Mouse (Mus musculus) ES-Bruce4 (cell line): ENCODE results near the gene Tmem41b.

Source experiments
- CTCF ChIP-seq: IDR thresholded peaks from one replicate; pipeline ENCODE4 v1.8.1; 2011; ENCODE audit warnings: low read depth, low read length
- EP300 ChIP-seq: IDR thresholded peaks from 2 replicates; pipeline ENCODE4 v1.6.1; 2011; ENCODE audit warnings: low read depth, low read length; ENCODE audit not compliant: insufficient read depth

DNA sequence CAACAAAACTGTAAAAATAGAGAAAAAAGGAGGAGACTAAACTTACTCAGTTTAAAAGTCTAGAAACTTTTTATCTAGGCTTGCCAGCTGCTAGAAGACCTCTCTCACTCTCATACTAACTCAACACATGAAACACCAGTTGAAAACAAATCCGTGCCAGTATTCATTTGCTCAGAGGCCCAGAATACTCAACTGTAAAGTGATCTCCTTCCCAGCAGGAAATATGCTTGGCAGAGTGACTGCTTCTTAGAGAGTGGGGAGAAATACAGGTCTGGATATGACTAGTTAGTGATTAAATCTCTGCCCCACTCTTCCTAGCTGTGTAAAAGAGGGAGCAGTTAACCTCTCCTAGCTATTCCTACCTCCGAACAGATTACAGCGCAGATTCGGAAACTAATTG, 24.1 kb downstream of the Tmem41b start:
- TF ChIP-seq EP300 (no peak), CTCF (no peak)
